Mouse (Mus musculus) bone marrow, adult 2 months (tissue): ENCODE results near the gene Gba2.

Source experiments
- CTCF ChIP-seq: fragments of 200-500 bp; IDR thresholded peaks from 2 replicates; pipeline ENCODE4 v1.5.1; 2011; ENCODE audit warnings: low read length, control low read depth; ENCODE audit not compliant: control insufficient read depth, insufficient read depth
- POLR2A ChIP-seq: fragments of 200-500 bp; IDR thresholded peaks from 2 replicates; pipeline ENCODE4 v1.6.1; 2011; ENCODE audit warnings: low read depth, mild to moderate bottlenecking, control low read depth, low read length, borderline replicate concordance; ENCODE audit not compliant: control insufficient read depth

- TF ChIP-seq POLR2A = 0 out of 2 replicates have a peak, but pooled peaks have one; percentile 14
- no peak for TF ChIP-seq CTCF
These were observed 7.7 kb upstream of the Gba2 start for GRCm38 (mm10) chr4:43586411-43586810.
